Mouse (Mus musculus) kidney, postnatal 10 days (tissue): Measurements from ENCODE around the gene Rbpjl.
A peak's percentile ranks its signal among the peaks of the same experiment; 100 is the strongest.

Experiments
- DNase-seq: peaks from one replicate; pipeline ENCODE4 v3.0.0; 2021; ENCODE audit warnings: mixed read lengths

Gene Rbpjl

GRCm38 (mm10) chr2:164402906-164403305 is at the start of gene Rbpjl:
TSS of gene Rbpjl (plus strand) at chr2:164403141.
- peak; percentile 90 for DNase-seq

GRCm38 (mm10) chr2:164353356-164353755 is 49.6 kb upstream of the Rbpjl start:
- no peak for DNase-seq

- DNase-seq = no peak
These were observed 46.6 kb upstream of the Rbpjl start for GRCm38 (mm10) chr2:164356177-164356967.

- peak; percentile 22 for DNase-seq
These were observed 44.6 kb upstream of the Rbpjl start for GRCm38 (mm10) chr2:164358373-164358772.

GRCm38 (mm10) chr2:164359031-164359430 is 43.9 kb upstream of the Rbpjl start:
- no peak for DNase-seq

- DNase-seq = no peak
These were observed 43.3 kb upstream of the Rbpjl start for GRCm38 (mm10) chr2:164359668-164360067.

GRCm38 (mm10) chr2:164360974-164361657 is 41.8 kb upstream of the Rbpjl start:
- no peak for DNase-seq

- no peak for DNase-seq
These were observed 36.0 kb upstream of the Rbpjl start for GRCm38 (mm10) chr2:164366947-164367346.

GRCm38 (mm10) chr2:164368620-164369105 is 34.3 kb upstream of the Rbpjl start:
- no peak for DNase-seq

GRCm38 (mm10) chr2:164371371-164371770 is 31.6 kb upstream of the Rbpjl start:
- no peak for DNase-seq

- no peak for DNase-seq
These were observed 30.4 kb upstream of the Rbpjl start for GRCm38 (mm10) chr2:164372408-164373053.

- DNase-seq = no peak
These were observed 29.8 kb upstream of the Rbpjl start for GRCm38 (mm10) chr2:164373187-164373586.

GRCm38 (mm10) chr2:164377478-164378426 is 25.2 kb upstream of the Rbpjl start:
- no peak for DNase-seq

- DNase-seq = no peak
These were observed 21.2 kb upstream of the Rbpjl start for GRCm38 (mm10) chr2:164381726-164382125.

GRCm38 (mm10) chr2:164382971-164383370 is 20.0 kb upstream of the Rbpjl start:
- DNase-seq = no peak

GRCm38 (mm10) chr2:164383656-164384399 is 19.1 kb upstream of the Rbpjl start:
- no peak for DNase-seq

GRCm38 (mm10) chr2:164385927-164386763 is 16.8 kb upstream of the Rbpjl start:
- peak; percentile 16 for DNase-seq

- DNase-seq = peak; percentile 62
These were observed 16.0 kb upstream of the Rbpjl start for GRCm38 (mm10) chr2:164386953-164387352.

- DNase-seq = peak; percentile 46
These were observed 13.9 kb upstream of the Rbpjl start, which contains the start of gene Slpi for GRCm38 (mm10) chr2:164389020-164389419. TSS of gene Slpi (minus strand) at chr2:164389095.

- DNase-seq = peak; percentile 91
These were observed 13.4 kb upstream of the Rbpjl start for GRCm38 (mm10) chr2:164389499-164389898.
